Mouse (Mus musculus) right cerebral cortex, postnatal 25 days (tissue): Measurements from ENCODE around the gene Rab38.

ENCODE experiments used
- DNase-seq: peaks from one replicate; pipeline ENCODE4 v3.0.0; 2022

Gene Rab38

DNA sequence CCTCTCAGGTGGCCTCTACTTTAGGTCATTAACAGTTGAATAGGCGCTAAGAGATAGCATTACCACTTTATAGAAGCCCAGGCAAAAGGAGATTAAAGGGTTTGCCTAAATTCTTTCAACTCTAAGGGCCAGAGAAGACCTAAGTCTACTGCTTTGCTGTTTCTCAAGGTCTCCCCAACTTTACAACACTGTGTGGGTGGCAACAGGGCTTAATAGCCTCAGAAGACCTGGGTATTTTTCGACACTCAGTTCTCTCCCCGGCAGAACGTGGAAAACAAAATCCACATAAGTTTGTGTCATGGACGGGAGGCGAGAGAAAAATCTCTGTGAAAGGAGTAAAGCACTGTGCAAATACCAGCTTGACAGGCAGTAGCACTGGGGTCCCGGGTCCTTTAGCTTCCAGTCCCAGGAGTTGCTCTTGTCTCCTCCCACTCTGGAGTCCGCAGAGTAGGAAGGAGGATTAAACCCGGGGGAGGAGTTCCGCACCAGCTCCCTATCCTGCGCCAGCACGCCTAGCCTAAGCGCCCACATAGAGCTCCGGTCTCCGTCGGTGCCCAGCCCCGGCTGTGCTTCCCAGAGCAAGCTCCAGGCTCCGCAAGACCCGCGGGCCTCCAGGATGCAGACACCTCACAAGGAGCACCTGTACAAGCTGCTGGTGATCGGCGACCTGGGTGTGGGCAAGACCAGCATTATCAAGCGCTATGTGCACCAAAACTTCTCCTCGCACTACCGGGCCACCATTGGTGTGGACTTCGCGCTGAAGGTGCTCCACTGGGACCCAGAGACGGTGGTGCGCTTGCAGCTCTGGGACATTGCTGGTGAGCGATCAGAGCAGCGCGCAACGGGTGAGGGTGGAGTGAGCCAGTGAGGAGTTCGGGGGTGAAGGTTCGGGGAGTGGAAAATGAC, at the start of gene Rab38:
Gene Rab38 (plus strand): TSS at position 488 of the 906 bp plus-strand sequence.
- peak; percentile 25 for DNase-seq

DNA sequence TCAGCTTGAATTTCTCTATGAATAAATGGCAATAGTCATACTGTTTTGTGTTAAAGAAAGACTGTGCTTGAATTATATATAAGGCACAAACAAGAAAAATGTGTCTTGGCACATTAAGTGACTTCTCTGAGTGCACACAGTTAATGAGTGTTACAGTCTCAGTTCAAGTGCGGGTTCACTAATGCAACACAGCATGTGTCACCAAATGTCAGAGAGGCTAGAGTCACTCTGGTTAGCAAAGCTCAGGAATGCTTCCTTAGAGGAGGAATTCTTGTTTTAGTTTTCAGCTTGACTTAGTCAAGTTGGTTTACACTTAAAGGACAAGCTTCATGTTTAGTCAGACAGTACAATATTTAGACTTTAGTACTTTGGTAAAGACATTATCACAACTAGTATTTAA, 35.5 kb upstream of the Rab38 start:
- DNase-seq: no peak

DNA sequence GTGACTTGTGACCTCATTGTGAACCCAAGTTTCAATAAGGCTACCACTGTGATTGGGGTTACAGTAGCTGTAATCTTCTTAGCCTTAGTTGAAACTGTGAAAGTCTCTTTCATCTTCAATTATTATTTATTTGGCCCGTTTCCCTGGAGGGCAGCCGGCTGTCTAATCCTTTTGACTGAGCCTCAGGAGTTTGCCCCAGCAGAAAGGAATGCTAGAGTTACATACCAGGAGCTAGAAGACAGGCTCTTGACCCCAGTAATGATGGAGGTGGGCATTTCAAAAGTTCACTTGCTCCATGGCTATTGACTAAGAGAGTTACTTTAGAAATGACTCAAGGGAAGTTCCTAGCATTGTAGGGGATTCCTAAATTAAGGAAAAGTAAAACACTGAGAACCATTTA, 34.3 kb upstream of the Rab38 start:
- no peak for DNase-seq

DNA sequence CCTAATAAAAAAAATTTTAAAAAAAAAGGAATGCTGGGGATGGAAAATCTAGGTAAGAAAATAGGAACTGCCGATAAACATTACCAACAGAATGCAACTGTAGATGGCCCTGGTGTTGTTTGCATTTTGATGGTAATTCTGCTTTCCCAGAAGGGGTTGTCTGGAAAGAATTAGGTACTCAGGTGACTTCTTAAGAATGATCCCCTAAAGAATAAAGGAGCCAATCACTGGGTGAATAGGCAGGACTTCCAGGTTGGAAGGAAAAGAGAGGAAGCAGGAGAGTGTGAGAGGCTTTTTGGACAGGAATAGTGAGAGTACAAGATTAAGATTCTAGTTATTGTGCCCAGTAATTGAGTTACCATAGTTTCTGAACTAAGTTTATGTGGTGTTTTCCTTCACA, 24.8 kb upstream of the Rab38 start:
- DNase-seq: no peak

DNA sequence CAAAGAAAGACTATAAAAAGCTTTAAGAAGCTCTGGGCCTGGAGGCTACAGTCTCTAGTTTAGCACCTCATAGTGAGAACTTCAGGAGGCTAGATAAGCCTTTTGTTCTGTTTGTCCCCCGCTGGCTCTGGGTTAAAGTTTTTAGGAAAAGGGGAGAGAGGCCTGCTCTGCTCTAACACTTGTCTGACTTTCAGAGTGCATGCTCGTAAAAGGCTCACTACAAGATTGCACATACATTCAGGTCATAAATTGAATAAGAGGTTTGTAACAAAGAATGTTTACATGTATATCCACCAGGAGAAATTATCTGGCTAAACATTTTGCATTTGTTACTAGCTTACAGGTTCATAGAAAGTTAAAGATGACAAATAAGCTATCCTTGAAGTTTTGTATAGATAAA, 23.6 kb upstream of the Rab38 start:
- no peak for DNase-seq

DNA sequence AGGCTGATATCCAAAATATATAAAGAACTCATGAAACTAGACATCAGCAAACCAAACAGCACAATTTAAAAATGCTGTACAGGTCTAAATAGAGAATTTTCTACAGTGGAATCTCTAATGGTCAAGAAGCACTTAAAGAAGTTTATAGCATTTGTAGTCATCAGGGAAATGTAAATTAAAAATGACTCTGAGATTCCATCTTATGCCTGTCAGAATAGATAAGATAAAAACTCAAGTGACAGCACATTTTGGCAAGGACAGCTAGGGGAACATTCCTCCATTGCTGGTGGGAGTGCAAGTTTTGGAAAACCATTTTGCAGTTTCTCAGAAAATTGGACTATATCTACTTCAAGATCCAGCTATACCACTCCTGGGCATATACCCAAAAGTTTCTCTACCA, 8.3 kb upstream of the Rab38 start:
- no peak for DNase-seq

DNA sequence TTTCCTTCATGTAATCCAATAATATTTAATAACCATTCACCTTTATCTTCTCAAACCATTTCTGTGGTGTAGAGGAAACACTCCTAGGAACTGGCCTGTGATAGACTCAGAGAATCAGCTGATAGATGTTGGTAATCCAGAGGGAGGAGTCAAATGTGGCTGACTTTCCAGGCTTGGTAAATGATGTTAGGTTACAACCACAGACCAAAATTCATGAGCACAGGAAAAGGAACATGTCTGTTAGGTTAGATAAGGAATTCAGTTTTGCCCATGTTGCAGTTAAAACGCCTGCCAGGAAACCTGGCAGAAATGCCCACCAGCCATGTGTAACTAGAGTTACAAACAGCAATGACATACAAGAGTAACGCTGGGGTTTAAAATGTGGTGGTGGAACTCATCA, 6.2 kb upstream of the Rab38 start:
- no peak for DNase-seq

DNA sequence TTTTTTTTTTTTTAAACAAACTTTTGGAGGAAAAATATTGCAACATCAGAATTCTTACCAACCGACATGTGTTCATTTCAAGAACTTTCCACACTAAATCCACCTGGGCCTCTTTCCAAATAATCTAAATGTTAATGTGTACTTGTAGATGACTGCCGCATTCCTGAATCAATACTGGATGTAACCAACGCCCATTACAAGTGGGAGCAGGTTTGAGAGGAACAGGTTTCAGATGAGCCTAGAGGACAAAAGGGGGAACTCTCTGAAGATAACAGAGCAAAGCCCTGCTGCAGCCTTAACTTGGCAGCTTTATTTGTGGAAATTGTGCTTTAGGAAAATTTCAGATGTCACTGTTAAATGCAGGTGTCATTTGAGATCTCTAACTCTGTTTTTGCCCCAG, 4.3 kb upstream of the Rab38 start:
- no peak for DNase-seq

DNA sequence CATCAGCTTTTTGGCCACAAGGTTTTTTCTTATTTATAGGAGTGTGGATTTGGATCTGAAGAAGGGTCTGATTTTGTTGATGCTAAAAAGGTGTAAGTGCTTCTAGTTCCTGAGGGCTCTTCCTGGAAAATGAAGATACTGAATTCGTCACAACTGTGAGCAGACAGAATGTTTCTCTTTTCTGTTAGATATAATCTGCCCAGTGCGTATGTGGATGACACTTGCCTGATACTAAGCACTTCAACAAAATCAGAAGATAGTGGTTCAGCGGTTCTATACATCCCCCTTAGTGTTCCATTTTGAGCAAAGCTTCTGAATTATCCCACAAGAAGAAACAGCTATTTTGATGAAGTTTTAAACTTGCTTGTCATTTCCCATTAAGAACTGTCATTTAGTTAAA, 2.6 kb upstream of the Rab38 start:
- DNase-seq: no peak

DNA sequence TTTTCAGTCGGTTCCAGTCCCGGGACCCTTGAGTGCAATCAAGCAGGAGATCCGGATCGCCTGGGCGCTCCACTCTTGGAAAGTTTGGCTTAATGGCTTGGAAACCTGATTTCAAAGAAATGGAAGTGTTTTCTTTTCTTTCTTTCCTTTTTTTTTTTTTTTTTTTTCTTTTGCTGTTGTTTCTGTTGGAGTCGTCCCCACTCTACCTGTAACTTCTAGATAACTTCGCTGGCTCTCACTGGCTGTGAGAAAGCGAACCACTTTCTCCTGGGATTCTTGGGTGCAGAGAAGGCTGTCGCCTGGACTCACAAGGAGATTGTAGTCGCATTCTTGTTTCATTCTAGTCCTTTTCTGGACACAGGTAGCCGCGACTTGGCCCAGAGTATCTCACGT, 615 bp downstream of the Rab38 start:
- no peak for DNase-seq

DNA sequence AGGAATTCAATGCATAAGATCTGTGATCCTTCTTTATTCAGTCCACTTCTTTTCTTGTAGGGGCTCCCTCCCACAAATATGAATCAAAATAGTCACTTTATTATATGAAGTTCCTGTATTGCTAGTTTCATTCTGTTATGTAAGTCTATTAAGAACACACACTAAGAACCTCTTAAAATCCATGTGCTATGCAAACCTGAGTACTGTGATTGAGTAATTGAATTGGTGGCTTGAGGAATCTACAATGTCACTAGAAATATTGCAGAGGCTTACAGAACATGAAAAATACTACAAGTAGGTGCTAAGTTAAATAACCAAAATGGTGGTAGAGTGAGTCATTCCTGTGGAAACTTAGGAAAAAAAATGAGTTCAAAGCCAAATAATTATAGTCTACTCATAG, 10.2 kb downstream of the Rab38 start:
- no peak for DNase-seq

DNA sequence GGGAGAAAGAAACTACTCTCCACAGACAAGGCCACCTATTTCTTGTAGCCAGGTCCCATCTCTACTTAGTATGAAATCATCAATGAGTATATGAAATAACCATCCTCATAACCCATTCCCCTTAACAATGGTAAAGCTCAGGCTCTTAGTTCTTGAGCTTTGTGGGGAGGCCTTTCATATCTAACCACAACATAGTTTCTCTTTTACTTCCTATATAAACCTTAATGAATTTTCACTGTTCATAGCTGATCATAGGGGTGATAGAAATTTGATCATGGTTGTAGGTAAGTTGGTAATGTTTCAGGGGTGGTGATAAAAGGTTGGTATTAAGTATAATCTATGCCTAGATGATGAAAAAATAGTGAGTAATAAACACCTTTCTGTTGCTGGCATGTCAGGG, 12.6 kb downstream of the Rab38 start:
- no peak for DNase-seq

DNA sequence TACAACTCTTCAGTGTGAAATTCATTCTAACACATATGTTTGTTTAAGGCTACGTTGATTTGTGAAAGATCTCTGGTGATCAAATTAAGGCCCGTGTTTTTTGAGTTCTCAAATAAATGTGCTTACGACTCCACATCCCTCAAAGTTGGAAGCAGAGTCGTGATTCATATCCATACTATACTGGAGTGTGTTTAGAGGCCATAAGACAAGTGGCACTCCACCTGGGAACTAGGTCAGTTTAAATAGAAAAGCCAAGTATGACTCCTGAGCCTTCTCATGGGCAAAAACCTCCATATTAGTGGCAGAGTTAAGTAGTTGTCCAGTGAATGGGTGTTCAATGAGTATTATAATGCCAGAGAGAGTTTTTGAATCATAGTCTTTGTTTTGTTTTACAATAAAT, 13.4 kb downstream of the Rab38 start:
- DNase-seq: no peak

DNA sequence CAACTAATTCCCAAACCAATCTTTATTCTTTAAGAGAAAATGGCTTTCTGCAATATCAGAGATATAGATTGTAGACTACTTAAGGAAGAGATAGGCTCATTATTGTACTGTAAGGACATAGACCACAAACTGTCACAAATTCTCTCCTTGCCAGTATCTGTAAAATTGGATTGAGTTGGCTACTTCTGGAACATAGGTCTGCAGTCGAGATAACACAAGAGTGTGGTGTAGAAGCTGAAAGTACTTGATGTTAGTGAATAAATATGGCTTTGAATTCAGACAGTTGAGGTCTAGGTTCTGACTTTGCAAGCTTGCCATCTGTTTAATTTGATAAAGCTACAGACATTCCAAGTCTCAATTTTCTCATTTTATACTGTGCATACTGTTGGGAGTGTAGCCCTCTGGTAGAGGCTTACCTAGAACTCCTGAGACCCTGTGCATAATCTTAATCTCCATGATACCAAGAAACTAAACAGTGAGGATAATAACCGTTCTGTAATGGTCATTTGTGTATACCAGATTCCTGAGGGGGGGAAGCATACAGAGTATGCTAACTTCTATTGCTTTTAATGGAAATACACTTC, 15.3 kb downstream of the Rab38 start:
- no peak for DNase-seq

DNA sequence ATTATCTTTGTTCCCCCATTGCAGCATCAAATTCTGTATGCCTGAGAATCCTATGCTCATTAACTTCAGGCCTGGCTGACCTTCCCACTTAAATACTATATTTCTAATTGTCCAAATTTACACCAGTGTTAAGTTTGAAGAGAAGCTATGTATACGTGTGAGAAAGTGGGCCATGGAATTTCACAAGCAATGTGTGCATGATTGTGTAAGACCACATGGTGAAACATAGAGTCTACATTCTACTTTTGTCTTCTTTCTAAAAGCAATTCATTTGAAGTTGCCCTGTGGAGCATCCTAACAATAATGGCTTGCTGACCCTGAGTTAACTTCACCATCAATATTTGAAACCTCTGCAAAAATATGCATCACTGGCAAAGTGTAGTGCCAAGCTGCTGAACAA, 23.2 kb downstream of the Rab38 start:
- DNase-seq: no peak

DNA sequence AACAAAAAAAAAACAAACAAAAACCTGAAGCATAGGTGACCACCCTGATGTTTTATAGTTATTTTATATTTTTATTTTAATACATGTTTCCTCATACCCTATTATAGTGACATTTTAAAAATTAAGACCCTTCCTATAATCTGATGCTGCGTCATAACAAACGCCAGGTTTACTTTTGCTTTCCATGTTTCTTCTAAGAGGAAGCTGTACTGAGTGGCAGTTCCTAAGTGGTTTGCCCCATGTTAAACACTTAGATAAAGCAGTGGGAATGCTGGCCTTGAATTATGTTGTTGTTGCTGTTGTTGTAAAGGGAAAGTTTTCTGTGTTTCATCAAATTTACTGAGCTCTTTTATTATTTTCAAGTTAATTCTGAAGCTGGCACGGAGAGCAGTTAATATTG, 27.8 kb downstream of the Rab38 start:
- no peak for DNase-seq

DNA sequence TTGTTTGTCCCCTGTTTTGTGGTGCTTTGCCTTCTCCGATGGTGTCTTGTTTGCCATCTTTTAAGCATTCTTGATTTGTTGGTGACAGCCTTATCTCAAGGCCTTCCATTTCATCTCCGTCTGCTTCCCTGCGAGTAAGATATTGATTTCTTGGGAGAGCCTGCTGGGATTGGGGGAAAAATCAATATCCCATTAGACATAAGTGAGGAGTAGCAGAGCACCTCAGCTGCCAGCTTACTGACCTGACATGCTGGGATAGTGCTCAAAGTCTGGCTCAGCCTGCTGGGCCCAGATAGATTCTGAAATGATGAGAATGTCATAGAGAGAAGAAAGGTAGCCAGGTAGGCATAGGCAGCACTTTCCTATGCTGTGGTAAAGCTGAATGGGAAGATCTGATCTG, 37.7 kb downstream of the Rab38 start:
- DNase-seq: no peak

DNA sequence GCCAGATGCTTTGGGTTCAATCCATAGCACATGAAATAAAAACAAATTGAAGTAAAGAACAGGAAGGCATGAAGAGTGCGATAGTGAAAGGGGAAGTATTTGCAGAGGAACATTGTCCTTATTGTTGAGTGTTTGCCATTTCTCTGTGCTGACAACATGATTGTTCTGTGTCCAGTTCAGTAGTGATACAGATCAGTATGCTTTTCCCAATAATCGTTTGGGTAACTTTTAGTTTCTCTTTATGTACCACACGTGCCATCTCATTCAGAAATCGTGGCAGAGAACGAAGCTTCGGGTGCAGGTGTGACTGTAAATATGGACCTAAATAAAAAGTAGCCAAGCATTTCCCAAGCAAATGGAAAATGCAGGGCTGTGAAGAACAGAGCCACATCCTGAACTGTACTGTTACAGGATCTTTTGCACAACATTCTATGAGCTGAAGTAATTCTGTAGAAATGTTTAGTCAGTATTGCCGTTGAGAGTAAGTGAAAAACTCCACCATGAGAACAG, 52.1 kb downstream of the Rab38 start:
- no peak for DNase-seq

DNA sequence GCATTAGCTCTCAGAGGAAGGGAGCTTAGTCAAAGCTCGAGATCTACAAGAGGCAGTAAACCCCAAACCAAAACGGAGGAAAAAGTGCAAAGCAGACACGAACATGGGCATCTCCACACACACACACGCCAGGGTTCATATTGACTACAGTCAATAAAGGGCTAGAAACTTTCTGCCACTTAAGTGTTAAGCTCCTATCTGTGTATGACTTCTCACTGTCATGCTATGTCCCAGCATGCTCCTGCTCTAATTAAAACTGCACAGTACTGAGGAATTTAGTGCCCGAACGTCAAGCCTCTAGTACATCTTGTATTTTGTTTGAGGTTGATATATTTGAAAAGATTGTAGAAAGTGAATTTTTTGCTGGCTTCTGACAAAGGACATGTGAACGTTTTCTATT, 52.6 kb downstream of the Rab38 start:
- DNase-seq: no peak

DNA sequence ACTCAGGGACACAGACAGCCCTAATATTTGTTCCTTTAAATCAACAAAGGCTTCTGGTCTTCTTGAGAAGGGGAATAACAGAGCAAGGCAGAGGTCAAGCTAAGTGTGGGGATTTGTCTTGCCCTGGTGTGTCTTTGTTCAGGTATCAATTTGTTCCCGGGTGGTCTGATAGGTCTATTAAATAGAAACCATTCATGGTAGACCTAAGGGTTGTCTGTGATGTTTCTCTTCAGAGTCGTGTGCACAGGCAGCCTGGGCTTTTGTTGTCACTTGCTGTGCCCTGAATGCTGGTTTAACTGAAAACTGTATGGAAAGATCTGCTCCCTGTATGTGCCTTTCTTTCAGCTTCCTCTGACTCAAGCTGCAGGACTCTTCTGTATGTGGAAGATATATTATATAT, 60.9 kb downstream of the Rab38 start:
- no peak for DNase-seq

DNA sequence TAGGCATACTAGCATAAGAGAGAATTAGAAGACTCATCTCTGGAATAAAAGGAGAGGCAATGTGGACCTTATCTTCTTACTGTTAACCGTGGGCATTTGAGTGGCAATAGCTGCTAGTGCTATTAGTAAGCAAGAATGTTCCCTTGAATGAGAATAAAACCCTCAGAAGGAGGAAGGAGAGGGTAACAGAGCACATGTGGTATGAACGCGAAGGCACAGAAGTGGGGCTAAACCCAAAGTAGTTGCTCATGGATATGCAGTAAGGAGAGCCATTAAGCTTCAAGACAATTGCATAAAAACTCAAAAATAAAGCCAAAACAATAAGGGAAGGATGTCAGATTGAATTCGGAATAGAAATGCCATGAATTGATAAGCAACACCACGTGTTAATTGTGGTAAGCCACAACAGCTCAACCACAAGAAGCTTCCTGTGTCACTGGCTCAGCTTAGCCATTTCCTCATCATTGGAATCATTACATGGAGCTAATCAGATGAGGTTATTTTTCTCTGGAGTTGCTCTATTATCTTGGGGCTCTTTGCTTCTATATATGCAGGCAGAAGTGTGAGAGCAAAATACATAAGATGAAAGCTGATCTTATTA, 72.2 kb downstream of the Rab38 start:
- DNase-seq: no peak

DNA sequence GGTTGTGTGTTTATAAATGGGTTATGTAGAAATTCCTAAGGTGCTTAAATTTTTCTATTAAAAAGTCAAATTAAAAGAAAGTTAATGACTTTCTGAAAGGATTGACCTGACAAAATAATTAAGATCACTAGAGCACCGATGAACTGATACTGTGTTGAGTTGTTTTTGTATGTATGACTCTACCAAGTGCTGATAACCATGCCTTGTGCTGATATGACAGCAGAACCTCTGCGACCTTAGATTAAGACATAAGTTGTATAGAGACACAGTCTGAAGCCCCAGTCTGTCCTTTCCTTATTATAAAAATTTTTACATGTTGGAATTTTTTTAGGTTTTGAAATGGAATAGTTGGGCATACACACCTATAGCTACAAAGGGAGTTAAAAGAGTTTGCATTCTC, 79.7 kb downstream of the Rab38 start:
- no peak for DNase-seq

DNA sequence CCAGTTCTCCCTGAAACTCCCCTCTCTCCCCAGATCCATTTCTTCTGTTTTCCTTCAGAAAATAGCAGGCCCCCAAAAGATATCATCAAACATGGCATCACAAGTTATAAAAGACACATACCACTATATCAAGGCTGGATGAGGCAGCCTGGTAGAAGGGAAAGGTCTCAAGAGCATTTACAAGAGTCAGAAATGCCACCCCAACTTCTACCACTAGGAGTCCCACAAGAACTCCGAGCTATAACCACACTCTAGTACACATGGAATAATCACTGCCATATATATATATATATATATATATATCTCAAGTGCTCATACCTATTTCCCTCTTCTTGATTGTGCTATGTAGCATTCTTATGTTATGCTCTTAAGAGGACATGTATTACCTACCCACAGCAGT, 92.4 kb downstream of the Rab38 start:
- no peak for DNase-seq

DNA sequence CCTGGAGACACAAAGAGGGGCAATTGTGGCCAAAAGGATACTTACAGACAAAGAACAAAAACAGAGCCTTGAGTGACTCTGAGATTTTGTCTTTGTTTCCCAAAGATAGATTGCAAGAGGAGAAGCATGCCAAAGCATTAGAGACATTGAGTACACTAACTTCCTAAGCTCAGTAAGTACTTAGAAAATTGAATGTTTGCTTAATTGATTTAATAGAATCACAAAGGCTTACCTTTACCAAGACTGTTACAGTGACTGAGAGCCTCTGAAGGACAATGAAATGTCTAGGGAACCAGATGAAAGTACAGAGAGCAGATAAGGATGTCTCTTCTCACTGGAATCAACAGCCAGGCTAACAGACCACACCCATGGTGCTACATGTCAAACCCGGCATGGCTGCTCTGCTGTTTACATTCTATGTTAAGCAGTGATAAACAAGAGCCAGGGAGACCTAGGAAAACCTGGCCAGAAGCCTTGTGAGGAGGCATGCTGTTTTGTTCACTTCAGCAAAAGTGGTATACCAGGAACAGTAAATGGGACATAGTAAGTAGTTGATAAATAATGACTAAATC, 97.1 kb downstream of the Rab38 start:
- no peak for DNase-seq
